Mouse (Mus musculus) kidney, adult 11 months (tissue): ENCODE results near the gene Cnfn.
A peak's percentile ranks its signal among the peaks of the same experiment; 100 is the strongest.
"Not testable (repeated sequence)": the region's sequence is repeated elsewhere in the genome, so short reads cannot be mapped to it uniquely, and the experiment has no call there.

Experiments used
- DNase-seq: peaks from one replicate; pipeline ENCODE4 v3.0.0; 2022

Gene Cnfn

GRCm38 (mm10) chr7:25363151-25363550 lies 6.4 kb downstream of the Cnfn start:
- DNase-seq: no peak

GRCm38 (mm10) chr7:25358721-25359206 lies 10.8 kb downstream of the Cnfn start:
- no peak for DNase-seq

- peak; percentile 34 for DNase-seq
These were observed 20.7 kb downstream of the Cnfn start for GRCm38 (mm10) chr7:25348861-25349260.

GRCm38 (mm10) chr7:25341000-25341784 lies 28.3 kb downstream of the Cnfn start:
- no peak for DNase-seq

DNA sequence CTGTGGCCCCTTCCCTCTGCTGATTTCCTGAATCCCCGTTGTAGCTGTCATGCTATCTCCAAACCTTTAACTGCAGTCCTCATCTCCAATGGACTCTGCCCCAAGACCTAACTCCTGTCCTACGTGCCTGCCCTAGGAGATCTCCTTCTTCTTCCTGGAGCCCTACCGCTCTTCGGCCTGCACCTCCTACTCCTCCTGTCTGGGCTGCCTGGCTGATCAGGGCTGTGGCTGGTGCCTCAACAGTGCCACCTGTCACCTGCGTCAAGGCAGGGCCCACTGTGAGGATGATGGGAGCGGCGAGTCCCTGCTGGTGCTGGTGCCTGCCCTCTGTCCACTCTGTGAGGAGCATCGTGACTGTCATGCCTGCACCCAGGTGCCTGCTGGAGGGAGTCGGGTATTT lies 30.2 kb downstream of the Cnfn start:
- no peak for DNase-seq

DNA sequence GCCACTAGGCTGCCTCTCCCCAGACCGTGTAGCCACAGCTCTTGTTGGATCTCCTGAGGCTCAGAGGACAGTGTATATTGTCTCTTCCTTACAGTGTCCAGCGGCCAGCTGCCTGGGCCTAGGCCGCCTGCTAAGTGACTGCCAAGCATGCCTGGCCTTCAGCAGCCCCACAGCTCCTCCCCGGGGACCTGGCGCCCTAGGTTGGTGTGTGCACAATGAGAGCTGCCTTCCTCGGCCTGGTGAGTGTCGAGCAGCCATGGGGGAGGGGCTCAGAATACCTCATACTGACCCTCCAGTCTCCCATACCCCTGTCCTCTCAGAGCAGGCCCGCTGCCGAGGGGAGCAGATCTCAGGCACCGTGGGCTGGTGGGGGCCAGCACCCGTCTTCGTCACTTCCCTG lies 35.1 kb downstream of the Cnfn start:
- no peak for DNase-seq

GRCm38 (mm10) chr7:25333596-25334307 lies 35.8 kb downstream of the Cnfn start:
- peak; percentile 67 for DNase-seq

DNA sequence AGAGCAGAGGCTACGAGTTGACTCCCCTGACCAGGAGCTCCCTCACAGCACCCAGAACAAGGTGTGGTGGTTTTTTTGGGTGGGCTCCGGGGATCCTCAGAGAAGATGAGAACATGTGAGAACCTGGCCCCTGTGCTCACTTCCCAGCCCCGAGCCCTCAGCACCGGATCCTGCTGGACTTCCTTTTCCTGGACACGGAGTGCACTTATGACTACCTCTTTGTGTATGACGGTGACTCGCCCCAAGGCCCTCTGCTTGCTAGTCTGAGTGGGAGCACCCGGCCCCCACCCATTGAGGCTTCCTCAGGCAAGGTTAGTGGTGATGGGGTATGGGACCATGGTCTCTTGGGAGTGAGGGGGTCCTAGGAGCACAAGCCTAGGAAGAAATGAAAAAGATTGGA lies 43.3 kb downstream of the Cnfn start:
- no peak for DNase-seq

DNA sequence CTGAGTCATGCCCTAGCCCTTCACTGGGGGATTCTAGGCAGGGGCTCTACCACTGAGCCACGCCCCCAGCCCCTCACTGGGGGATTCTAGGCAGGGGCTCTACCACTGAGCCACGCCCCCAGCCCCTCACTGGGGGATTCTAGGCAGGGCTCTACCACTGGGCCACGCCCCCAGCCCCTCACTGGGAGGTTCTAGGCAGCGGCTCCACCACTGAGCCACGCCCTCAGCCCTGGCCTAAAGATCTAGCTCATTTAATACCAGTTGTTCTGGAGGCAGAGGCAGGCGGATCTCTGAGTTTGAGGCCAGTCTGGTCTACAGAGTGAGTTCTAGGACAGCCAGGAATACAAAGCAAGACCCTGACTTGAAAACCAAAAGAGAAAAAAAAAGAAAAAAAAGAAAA lies 44.1 kb downstream of the Cnfn start:
- not testable (repeated sequence) for DNase-seq

DNA sequence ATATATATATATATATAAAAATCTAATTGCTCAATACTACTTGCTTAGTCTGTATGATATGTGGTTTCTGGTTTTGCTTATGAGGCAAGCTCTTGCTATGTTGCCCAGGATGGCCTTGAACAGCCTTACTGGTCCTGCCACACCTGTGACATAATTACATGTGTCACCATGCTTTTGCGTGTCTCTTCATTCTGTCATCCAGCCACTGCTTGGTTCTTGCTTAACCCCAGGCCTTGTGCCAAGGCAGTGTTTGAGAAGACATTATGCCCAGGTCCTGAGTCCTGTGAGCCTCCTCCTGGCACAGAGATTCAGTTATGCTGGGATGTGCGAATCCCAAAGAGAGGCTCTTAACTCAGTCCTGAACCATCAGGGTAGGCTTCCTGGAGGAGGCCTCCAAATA lies 46.3 kb downstream of the Cnfn start:
- DNase-seq: no peak

- DNase-seq: no peak
These were observed 47.5 kb downstream of the Cnfn start for GRCm38 (mm10) chr7:25322058-25322484.
